Mouse (Mus musculus) kidney, embryonic 15.5 days (tissue): ENCODE measurements around the gene Gdf11. TPM values are rescaled to one million over a fixed set of nuclear protein-coding genes. Genes with fewer than 3 reads are reported as not detected.

Source experiments
- ATAC-seq: fragments of 200-750 bp; cut with Nextera tagmentation; replicated peaks from 2 replicates; pipeline ENCODE4 v1.8.0; 2017; ENCODE audit warnings: moderate TSS enrichment; ENCODE audit not compliant: low FRiP score
- H3K27ac ChIP-seq: fragments of 300-500 bp; sonication (generic); 2 replicates; pipeline ENCODE4 v1.5.1; 2015; ENCODE audit warnings: mild to moderate bottlenecking, inconsistent platforms
- H3K27me3 ChIP-seq: fragments of 300-500 bp; sonication (generic); 2 replicates; pipeline ENCODE4 v1.6.1; 2015; ENCODE audit warnings: inconsistent platforms
- H3K36me3 ChIP-seq: fragments of 300-500 bp; sonication (generic); 2 replicates; pipeline ENCODE4 v1.6.1; 2015; ENCODE audit warnings: inconsistent platforms
- H3K4me1 ChIP-seq: fragments of 300-500 bp; sonication (generic); 2 replicates; pipeline ENCODE4 v1.6.1; 2015; ENCODE audit warnings: inconsistent platforms
- H3K4me2 ChIP-seq: fragments of 300-500 bp; sonication (generic); 2 replicates; pipeline ENCODE4 v1.6.1; 2015; ENCODE audit warnings: moderate library complexity, mild to moderate bottlenecking, inconsistent platforms
- H3K4me3 ChIP-seq: fragments of 300-500 bp; sonication (generic); replicated peaks from 2 replicates; pipeline ENCODE4 v1.5.1; 2015; ENCODE audit warnings: mild to moderate bottlenecking, inconsistent platforms
- H3K9ac ChIP-seq: fragments of 300-500 bp; sonication (generic); 2 replicates; pipeline ENCODE4 v1.6.1; 2015; ENCODE audit warnings: mild to moderate bottlenecking, inconsistent platforms
- H3K9me3 ChIP-seq: fragments of 300-500 bp; sonication (generic); replicated peaks from 2 replicates; pipeline ENCODE4 v1.6.1; 2016; ENCODE audit warnings: inconsistent platforms
- WGBS: fragments of 180-500 bp; shearing (Covaris S2); methylation state at CpG from one replicate; pipeline ENCODE4 v1.1.7; 2015; ENCODE audit warnings: mixed read lengths; 5-methylcytosine and 5-hydroxymethylcytosine counted together
- polyA plus RNA-seq: library from polyadenylated mRNA; unstranded; fragments of >200 nt; fragmentation: Nextera tagmentation; extraction: Ambion mirVana; gene quantifications from 2 replicates; pipeline ENCODE4 v1.2.1, GENCODE M21; 2015

Gene Gdf11
- polyA plus RNA-seq = 7.2 and 8.7 TPM in 2 replicates

GRCm38 (mm10) chr10:128891296-128892094 is at the start of gene Gdf11:
Gdf11 (minus strand) TSS chr10:128891718.
- Histone ChIP-seq H3K36me3 (peaks cover 15% of the 10 kb centered on the region), H3K27me3 (peaks cover 28% of the 10 kb centered on the region), H3K4me3 (peak within 1 kb of the TSS; percentile 81), H3K27ac (peak within 1 kb of the TSS; percentile 95), H3K9ac (peak within 1 kb of the TSS; percentile 90), H3K4me1 (peaks cover 54% of the 10 kb centered on the region), H3K4me2 (peak within 1 kb of the TSS; percentile 90), H3K9me3 (no peaks in the 10 kb centered on the region)
- 0% methylated on average over 39 of the region's 89 CpGs for WGBS
- peak; percentile 80 for ATAC-seq

GRCm38 (mm10) chr10:128940475-128941061 is 49.0 kb upstream of the Gdf11 start:
- ATAC-seq = no peak
- Histone ChIP-seq H3K9ac (no peak overlapping the region), H3K9me3 (no peaks in the 10 kb centered on the region), H3K36me3 (no peaks in the 10 kb centered on the region), H3K4me1 (no peaks in the 10 kb centered on the region), H3K27ac (no peak overlapping the region), H3K4me3 (no peak overlapping the region), H3K27me3 (peaks cover 13% of the 10 kb centered on the region), H3K4me2 (no peak overlapping the region)
- 80% methylated on average over 10 of the region's 10 CpGs for WGBS

GRCm38 (mm10) chr10:128938974-128939373 is 47.5 kb upstream of the Gdf11 start:
- no peak for ATAC-seq
- Histone ChIP-seq H3K9ac (no peak overlapping the region), H3K4me2 (no peak overlapping the region), H3K4me3 (no peak overlapping the region), H3K36me3 (no peaks in the 10 kb centered on the region), H3K9me3 (no peaks in the 10 kb centered on the region), H3K27ac (no peak overlapping the region), H3K4me1 (peaks cover 6% of the 10 kb centered on the region; the same call in 1 of the 2 replicates), H3K27me3 (peaks cover 29% of the 10 kb centered on the region)
- WGBS = 45% methylated on average over 5 of the region's 5 CpGs

GRCm38 (mm10) chr10:128938457-128938856 is 46.9 kb upstream of the Gdf11 start:
- WGBS = 85% methylated on average over 9 of the region's 9 CpGs

GRCm38 (mm10) chr10:128937756-128938390 is 46.4 kb upstream of the Gdf11 start:
- 58% methylated on average over 12 of the region's 12 CpGs for WGBS
- H3K4me2 ChIP-seq = no peak overlapping the region
- H3K27ac ChIP-seq = no peak overlapping the region
- peaks cover 40% of the 10 kb centered on the region for H3K27me3 ChIP-seq
- H3K36me3 ChIP-seq = no peaks in the 10 kb centered on the region
- no peak overlapping the region for H3K4me3 ChIP-seq
- H3K9me3 ChIP-seq = no peaks in the 10 kb centered on the region
- H3K9ac ChIP-seq = no peak overlapping the region
- ATAC-seq = no peak
- peaks cover 16% of the 10 kb centered on the region for H3K4me1 ChIP-seq

More at GRCm38 (mm10) chr10:128938457-128938856, 46.9 kb upstream of the Gdf11 start:
- Histone ChIP-seq H3K4me1 (peaks cover 11% of the 10 kb centered on the region), H3K9me3 (no peaks in the 10 kb centered on the region), H3K9ac (no peak overlapping the region), H3K4me2 (no peak overlapping the region), H3K4me3 (no peak overlapping the region), H3K27me3 (peaks cover 34% of the 10 kb centered on the region), H3K27ac (no peak overlapping the region), H3K36me3 (no peaks in the 10 kb centered on the region)
- ATAC-seq = no peak

- WGBS = 73% methylated on average over 8 of the region's 8 CpGs
- Histone ChIP-seq H3K27me3 (peaks cover 60% of the 10 kb centered on the region), H3K4me1 (peaks cover 16% of the 10 kb centered on the region), H3K4me3 (no peak overlapping the region), H3K4me2 (peak overlapping the region; percentile 9; the same call in 1 of the 2 replicates), H3K36me3 (no peaks in the 10 kb centered on the region), H3K9me3 (no peaks in the 10 kb centered on the region), H3K9ac (no peak overlapping the region), H3K27ac (no peak overlapping the region)
- no peak; the same call in 1 of the 2 replicates for ATAC-seq
Observed at GRCm38 (mm10) chr10:128935826-128936440, 44.4 kb upstream of the Gdf11 start.

GRCm38 (mm10) chr10:128934997-128935787 is 43.7 kb upstream of the Gdf11 start:
- no peak for ATAC-seq
- Histone ChIP-seq H3K36me3 (no peaks in the 10 kb centered on the region), H3K9me3 (no peaks in the 10 kb centered on the region), H3K27me3 (peaks cover 67% of the 10 kb centered on the region), H3K4me1 (peaks cover 16% of the 10 kb centered on the region), H3K4me3 (no peak overlapping the region), H3K27ac (no peak overlapping the region), H3K4me2 (no peak overlapping the region), H3K9ac (no peak overlapping the region)
- WGBS = 62% methylated on average over 7 of the region's 7 CpGs

- Histone ChIP-seq H3K4me1 (peaks cover 16% of the 10 kb centered on the region), H3K27ac (no peak overlapping the region), H3K9me3 (no peaks in the 10 kb centered on the region), H3K27me3 (peaks cover 75% of the 10 kb centered on the region), H3K4me2 (peak overlapping the region; percentile 89), H3K36me3 (no peaks in the 10 kb centered on the region), H3K9ac (no peak overlapping the region), H3K4me3 (peak overlapping the region; percentile 48)
- 0 out of 2 replicates have a peak, but pooled peaks have one; percentile 9 for ATAC-seq
- WGBS = 3% methylated on average over 21 of the region's 21 CpGs
Observed at GRCm38 (mm10) chr10:128933976-128934721, 42.6 kb upstream of the Gdf11 start.

GRCm38 (mm10) chr10:128933574-128933973 is 42.1 kb upstream of the Gdf11 start, which contains the start of gene Itga7:
Itga7 (plus strand) TSS chr10:128933818.
- WGBS = under 1% methylated on average over 25 of the region's 26 CpGs
- Histone ChIP-seq H3K9me3 (no peaks in the 10 kb centered on the region), H3K4me3 (peak within 1 kb of the TSS; percentile 48), H3K4me2 (peak within 1 kb of the TSS; percentile 89), H3K27me3 (peaks cover 75% of the 10 kb centered on the region), H3K9ac (no peak within 1 kb of the TSS), H3K27ac (no peak within 1 kb of the TSS), H3K4me1 (peaks cover 16% of the 10 kb centered on the region), H3K36me3 (no peaks in the 10 kb centered on the region)
- peak; percentile 85 for ATAC-seq

- H3K4me2 ChIP-seq = no peak overlapping the region
- no peak overlapping the region for H3K9ac ChIP-seq
- no peaks in the 10 kb centered on the region for H3K36me3 ChIP-seq
- no peak for ATAC-seq
- H3K9me3 ChIP-seq = no peaks in the 10 kb centered on the region
- WGBS = 17% methylated on average over 2 of the region's 2 CpGs
- H3K4me3 ChIP-seq = no peak overlapping the region
- peaks cover 80% of the 10 kb centered on the region for H3K27me3 ChIP-seq
- H3K4me1 ChIP-seq = peaks cover 16% of the 10 kb centered on the region
- H3K27ac ChIP-seq = no peak overlapping the region
Observed at GRCm38 (mm10) chr10:128931441-128931840, 39.9 kb upstream of the Gdf11 start.
